Mouse (Mus musculus) kidney, embryonic 16.5 days (tissue): ENCODE results near the gene Map3k5. TPM values are rescaled to one million over a fixed set of nuclear protein-coding genes. Genes with fewer than 3 reads are reported as not detected.
A peak's percentile ranks its signal among the peaks of the same experiment; 100 is the strongest.
"Not testable (repeated sequence)": the region's sequence is repeated elsewhere in the genome, so short reads cannot be mapped to it uniquely, and the experiment has no call there.

Experiments
- ATAC-seq: fragments of 200-750 bp; cut with Nextera tagmentation; 2 replicates; pipeline ENCODE4 v1.8.0; 2017; ENCODE audit warnings: moderate TSS enrichment; ENCODE audit not compliant: low FRiP score, low TSS enrichment
- H3K27ac ChIP-seq: fragments of 300-500 bp; sonication (generic); 2 replicates; pipeline ENCODE4 v1.5.1; 2014; ENCODE audit warnings: low read length
- H3K27me3 ChIP-seq: fragments of 300-500 bp; sonication (generic); 2 replicates; pipeline ENCODE4 v1.6.1; 2014; ENCODE audit warnings: low read length, control low read depth, mixed read lengths; ENCODE audit not compliant: insufficient read depth
- H3K36me3 ChIP-seq: fragments of 300-500 bp; sonication (generic); 2 replicates; pipeline ENCODE4 v1.6.1; 2014; ENCODE audit warnings: low read length, control low read depth, mixed read lengths; ENCODE audit not compliant: insufficient read depth
- H3K4me1 ChIP-seq: fragments of 300-500 bp; sonication (generic); 2 replicates; pipeline ENCODE4 v1.6.1; 2014; ENCODE audit warnings: low read length, control low read depth, mixed read lengths; ENCODE audit not compliant: insufficient read depth
- H3K4me2 ChIP-seq: fragments of 300-500 bp; sonication (generic); replicated peaks from 2 replicates; pipeline ENCODE4 v1.6.1; 2014; ENCODE audit warnings: low read depth, low read length
- H3K4me3 ChIP-seq: fragments of 300-500 bp; sonication (generic); 2 replicates; pipeline ENCODE4 v1.5.1; 2014; ENCODE audit warnings: mild to moderate bottlenecking, low read length
- H3K9ac ChIP-seq: fragments of 300-500 bp; sonication (generic); replicated peaks from 2 replicates; pipeline ENCODE4 v1.6.1; 2014; ENCODE audit warnings: low read length
- H3K9me3 ChIP-seq: fragments of 300-500 bp; sonication (generic); 2 replicates; pipeline ENCODE4 v1.6.1; 2016; ENCODE audit warnings: low read length, control low read depth
- WGBS: fragments of 180-500 bp; shearing (Covaris S2); extraction: QIAGEN DNeasy Blood & Tissue Kit; methylation state at CpG from one replicate; pipeline ENCODE4 v1.1.7; 2014; 5-methylcytosine and 5-hydroxymethylcytosine counted together
- polyA plus RNA-seq: library from polyadenylated mRNA; unstranded; fragments of >200 nt; fragmentation: Nextera tagmentation; extraction: Ambion mirVana; gene quantifications from 2 replicates; pipeline ENCODE4 v1.2.1, GENCODE M21; 2015

Gene Map3k5
- polyA plus RNA-seq, 1 experiment from 2014 or later, result 2.4 TPM

DNA sequence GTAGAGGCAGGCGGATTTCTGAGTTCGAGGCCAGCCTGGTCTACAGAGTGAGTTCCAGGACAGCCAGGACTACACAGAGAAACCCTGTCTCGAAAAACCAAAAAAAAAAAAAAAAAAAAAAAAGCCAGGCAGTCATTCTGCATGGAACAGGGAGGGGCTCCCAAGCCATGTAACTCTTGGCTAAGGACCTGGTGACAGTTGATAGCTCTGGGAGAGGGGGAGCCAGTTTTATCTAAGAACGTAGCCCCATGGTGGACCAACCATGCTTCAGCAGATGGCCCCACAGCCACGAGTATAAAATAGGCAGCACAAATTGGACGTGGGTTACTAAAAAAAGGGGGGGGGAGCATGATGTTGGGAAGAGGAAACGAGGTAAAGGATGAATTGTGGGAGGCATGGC lies 37.2 kb downstream of the Map3k5 start:
- not testable (repeated sequence) for H3K4me1 ChIP-seq, H3K36me3 ChIP-seq, H3K27ac ChIP-seq, H3K27me3 ChIP-seq, H3K4me3 ChIP-seq, H3K9me3 ChIP-seq, H3K4me2 ChIP-seq, H3K9ac ChIP-seq, ATAC-seq
- 80% methylated on average over 5 of the region's 7 CpGs for WGBS

DNA sequence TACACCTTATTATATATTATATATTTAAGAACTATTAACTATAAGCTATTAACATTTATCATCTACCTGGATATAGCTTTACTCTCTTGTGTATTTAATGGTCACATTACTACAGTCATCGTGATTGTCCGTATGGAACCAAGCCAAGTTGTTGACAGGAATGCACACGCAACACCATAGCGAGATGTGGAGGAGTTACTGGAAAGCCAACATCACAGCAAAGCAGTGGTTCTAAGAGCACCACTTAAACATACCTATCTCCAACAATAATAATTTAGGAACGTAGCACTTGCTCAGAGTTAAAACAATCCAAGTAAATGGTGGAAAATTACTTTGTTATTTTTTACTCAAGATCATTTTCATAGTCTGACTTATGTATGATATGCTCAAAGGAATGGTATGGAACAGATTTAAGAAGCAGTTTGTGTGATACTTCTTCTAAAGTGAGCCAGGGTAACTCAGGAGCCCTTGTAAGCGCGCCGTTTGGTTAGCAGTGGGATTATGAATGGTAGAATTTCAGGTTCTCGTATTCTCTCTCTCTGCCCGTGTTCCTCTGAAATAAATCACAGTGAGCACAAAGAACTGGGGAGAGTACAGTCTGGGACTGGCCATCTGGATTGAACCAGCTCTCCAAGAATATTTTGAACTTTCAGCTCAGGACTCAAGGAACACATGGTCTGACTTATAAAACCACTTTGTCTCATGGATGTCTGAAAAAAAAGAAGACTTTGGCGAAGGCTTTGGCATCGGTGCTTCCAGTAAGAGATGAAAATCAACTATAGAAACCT lies 39.2 kb downstream of the Map3k5 start:
- no peak for ATAC-seq
- Histone ChIP-seq H3K4me3 (no peak overlapping the region), H3K36me3 (no peaks in the 10 kb centered on the region), H3K27me3 (no peaks in the 10 kb centered on the region), H3K27ac (no peak overlapping the region), H3K4me1 (0 out of 2 replicates have a peak, but pooled peaks cover 3% of the 10 kb centered on the region), H3K9ac (no peak overlapping the region), H3K9me3 (no peaks in the 10 kb centered on the region), H3K4me2 (no peak overlapping the region)
- 80% methylated on average over 12 of the region's 12 CpGs for WGBS

DNA sequence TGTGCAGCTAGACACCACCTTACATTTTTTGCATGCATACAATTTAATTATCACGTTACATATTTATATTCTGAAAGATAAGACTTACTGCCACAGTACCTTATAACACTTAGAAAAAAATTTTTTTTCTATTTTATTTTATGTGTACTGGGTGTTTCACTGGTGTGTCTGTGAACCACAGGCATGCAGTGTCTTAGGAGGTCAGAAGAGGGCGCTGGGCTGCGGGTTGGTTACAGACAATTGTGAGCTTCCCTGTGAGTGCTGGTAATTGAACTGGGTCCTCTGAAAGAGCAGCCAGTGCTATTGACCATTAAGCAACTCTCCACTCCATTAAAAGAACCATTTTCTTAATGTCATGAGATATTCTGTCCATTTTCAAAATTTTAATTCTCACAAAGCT lies 43.3 kb downstream of the Map3k5 start:
- Histone ChIP-seq H3K9ac (no peak overlapping the region), H3K9me3 (no peaks in the 10 kb centered on the region), H3K36me3 (no peaks in the 10 kb centered on the region), H3K4me3 (no peak overlapping the region), H3K4me2 (no peak overlapping the region), H3K27ac (no peak overlapping the region), H3K27me3 (no peaks in the 10 kb centered on the region), H3K4me1 (no peaks in the 10 kb centered on the region)
- ATAC-seq, result no peak
- WGBS, result 88% methylated on average over 3 of the region's 3 CpGs

DNA sequence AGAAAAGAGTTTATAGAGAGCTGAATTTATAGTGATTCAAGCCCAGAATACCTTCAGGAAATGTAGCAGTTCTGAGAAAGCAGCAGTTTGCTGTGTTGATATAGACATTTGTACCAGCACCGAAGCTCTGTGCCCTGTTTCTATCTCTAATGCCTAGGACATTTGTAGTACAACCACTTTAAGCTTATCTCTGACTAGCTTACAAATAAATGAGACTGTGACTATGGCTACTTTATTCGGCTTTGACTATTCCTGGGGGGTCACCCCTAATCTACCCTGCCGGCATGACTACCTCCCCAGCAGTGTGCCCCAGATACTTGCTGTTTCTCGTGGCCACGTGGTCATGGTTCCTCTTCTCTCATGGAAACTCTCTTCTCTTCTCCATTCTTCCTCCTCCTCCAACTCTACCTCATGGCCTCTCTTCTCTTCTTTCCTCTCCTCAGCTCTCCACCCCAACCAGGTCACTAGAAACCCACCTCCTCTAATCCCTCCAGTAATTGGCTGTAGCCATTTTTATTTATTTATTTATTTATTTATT lies 44.5 kb downstream of the Map3k5 start:
- no peaks in the 10 kb centered on the region for H3K27me3 ChIP-seq
- no peak for ATAC-seq
- no peak overlapping the region for H3K27ac ChIP-seq

DNA sequence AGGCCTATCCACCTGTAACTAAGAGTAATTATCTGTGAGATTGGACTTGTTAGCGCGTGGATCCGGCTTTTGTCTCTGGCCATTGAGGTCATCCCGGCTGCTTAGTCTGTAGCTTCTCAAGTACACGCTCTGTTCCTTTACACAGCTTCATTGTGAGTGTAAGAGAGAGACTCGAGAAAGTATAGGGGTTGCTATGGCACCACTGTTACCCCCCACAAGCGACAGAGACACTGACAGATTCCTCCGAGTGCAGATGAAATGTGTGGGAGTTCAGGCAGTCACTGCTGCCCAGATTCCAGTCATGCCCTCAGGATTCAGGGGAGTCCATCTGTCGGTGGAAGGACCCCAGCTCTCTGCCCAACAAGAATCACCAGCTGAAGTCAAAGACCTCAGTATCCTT lies 53.5 kb downstream of the Map3k5 start:
- Histone ChIP-seq H3K4me3 (no peak overlapping the region), H3K27ac (0 out of 2 replicates have a peak overlapping the region, but pooled peaks have one; percentile 10), H3K9ac (no peak overlapping the region), H3K9me3 (no peaks in the 10 kb centered on the region), H3K4me2 (no peak overlapping the region), H3K4me1 (peaks cover 16% of the 10 kb centered on the region), H3K27me3 (no peaks in the 10 kb centered on the region), H3K36me3 (no peaks in the 10 kb centered on the region)
- WGBS, result 74% methylated on average over 9 of the region's 9 CpGs
- ATAC-seq, result no peak

More for the DNA sequence above, 44.5 kb downstream of the Map3k5 start:
- H3K9ac ChIP-seq, result no peak overlapping the region
- 92% methylated on average over 5 of the region's 5 CpGs for WGBS
- H3K36me3 ChIP-seq, result no peaks in the 10 kb centered on the region
- no peaks in the 10 kb centered on the region for H3K9me3 ChIP-seq
- H3K4me1 ChIP-seq, result no peaks in the 10 kb centered on the region
- H3K4me3 ChIP-seq, result no peak overlapping the region
- no peak overlapping the region for H3K4me2 ChIP-seq

DNA sequence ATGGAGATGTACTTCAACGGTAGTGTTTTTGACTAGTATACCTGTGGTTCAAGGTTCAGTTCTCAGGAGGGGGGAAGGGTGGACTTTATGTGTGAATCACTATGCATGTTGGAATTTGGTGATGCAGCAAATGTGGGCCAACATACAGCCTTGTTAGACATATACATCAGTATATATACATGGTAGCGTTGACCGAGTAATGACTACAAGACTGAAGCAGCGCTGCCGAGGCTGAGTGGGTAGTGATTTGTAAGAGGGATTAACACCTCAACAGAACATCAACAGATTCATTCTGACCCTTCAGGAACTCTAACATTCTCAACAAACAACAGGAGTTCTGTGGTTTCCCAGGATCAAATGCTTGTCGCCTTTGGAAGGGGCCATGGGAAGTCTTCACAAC lies 55.7 kb downstream of the Map3k5 start:
- no peak overlapping the region for H3K4me3 ChIP-seq
- no peaks in the 10 kb centered on the region for H3K36me3 ChIP-seq
- no peaks in the 10 kb centered on the region for H3K9me3 ChIP-seq
- peaks cover 22% of the 10 kb centered on the region for H3K4me1 ChIP-seq
- no peak for ATAC-seq
- H3K27ac ChIP-seq, result no peak overlapping the region
- no peaks in the 10 kb centered on the region for H3K27me3 ChIP-seq
- no peak overlapping the region for H3K9ac ChIP-seq
- 94% methylated on average over 6 of the region's 6 CpGs for WGBS
- H3K4me2 ChIP-seq, result no peak overlapping the region

DNA sequence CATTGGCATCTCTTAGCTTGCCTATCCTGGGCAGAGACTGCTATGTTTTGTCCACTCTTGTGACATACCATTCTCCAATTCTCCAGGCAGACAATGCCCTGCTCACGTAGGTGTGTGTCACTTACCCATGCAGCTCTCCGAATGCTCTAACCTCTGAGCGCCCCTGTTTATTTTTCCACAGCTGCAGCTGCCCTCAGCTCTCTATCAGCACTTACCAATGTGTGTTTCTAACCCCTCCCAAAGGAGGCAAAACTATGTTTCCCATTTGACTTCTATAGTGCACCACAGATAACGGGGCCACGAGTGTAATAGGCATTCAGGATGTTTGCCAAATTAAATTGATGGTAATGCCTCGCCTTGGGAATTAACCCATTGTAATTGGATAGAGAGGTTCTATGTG lies 56.4 kb downstream of the Map3k5 start:
- 65% methylated on average over 6 of the region's 6 CpGs for WGBS
- ATAC-seq, result no peak
- Histone ChIP-seq H3K27ac (no peak overlapping the region; the same call in 1 of the 2 replicates), H3K9me3 (no peaks in the 10 kb centered on the region), H3K4me3 (no peak overlapping the region), H3K4me2 (no peak overlapping the region), H3K4me1 (peaks cover 28% of the 10 kb centered on the region), H3K9ac (no peak overlapping the region), H3K27me3 (no peaks in the 10 kb centered on the region), H3K36me3 (no peaks in the 10 kb centered on the region)

DNA sequence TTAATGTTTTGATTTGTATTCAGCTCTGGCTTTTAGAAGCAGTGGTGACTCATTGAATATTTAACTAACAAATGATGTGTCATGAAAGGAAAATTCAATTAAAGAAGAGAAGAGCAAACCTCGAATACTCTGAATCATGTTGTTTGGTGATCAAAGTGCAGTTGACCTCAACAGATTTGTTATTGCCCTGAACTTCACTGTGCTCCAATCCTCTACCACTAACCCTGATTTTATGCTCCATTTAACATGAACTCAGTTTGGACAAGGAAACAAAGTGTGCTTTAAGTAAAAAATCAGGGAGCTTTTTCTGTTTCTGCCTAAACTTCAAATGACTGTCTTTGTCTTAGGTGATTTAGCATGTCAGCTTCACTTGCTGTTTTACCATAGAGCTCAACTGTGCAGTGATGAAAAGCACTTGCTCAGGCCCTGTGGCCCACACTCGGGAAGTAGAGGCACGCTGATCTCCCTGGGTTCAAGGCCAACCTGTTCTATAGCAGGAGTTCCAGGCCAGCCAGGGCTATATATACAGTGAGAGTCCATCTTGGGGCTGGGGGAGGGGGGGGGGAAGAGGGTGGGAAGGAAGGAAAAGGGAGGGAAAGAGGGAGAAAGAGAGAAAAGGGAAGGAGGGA lies 57.1 kb downstream of the Map3k5 start:
- no peak overlapping the region for H3K4me3 ChIP-seq
- peaks cover 33% of the 10 kb centered on the region for H3K4me1 ChIP-seq
- no peaks in the 10 kb centered on the region for H3K9me3 ChIP-seq
- no peak overlapping the region for H3K4me2 ChIP-seq
- no peaks in the 10 kb centered on the region for H3K27me3 ChIP-seq
- H3K36me3 ChIP-seq, result no peaks in the 10 kb centered on the region
- WGBS, result 47% methylated on average over 3 of the region's 3 CpGs
- ATAC-seq, result no peak; the same call in 1 of the 2 replicates
- H3K27ac ChIP-seq, result peak overlapping the region; percentile 66; the same call in 1 of the 2 replicates
- H3K9ac ChIP-seq, result no peak overlapping the region

DNA sequence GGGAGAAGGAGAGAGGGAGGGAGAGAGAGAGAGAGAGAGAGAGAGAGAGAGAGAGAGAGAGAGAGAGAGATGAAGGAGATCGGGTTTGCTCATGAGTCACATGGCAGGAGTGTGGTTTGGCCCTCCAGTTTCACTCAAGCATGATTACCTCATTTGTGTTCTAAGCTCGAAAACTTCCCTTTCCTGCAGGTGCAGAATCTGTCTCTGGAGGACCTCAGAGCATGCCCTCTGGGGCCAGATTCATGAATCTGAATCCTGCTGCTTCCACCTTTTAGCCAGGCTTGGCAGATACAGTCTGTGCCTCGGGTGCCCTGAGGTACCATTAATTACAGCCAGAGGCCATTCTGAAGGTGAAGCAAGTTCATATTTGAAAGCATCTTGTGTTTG lies 57.6 kb downstream of the Map3k5 start:
- no peaks in the 10 kb centered on the region for H3K36me3 ChIP-seq

More for the DNA sequence above, 57.6 kb downstream of the Map3k5 start:
- ATAC-seq, result no peak
- no peak overlapping the region for H3K9ac ChIP-seq
- peaks cover 33% of the 10 kb centered on the region for H3K4me1 ChIP-seq
- H3K9me3 ChIP-seq, result no peaks in the 10 kb centered on the region
- no peak overlapping the region for H3K27ac ChIP-seq
- no peak overlapping the region for H3K4me2 ChIP-seq
- no peak overlapping the region for H3K4me3 ChIP-seq
- no peaks in the 10 kb centered on the region for H3K27me3 ChIP-seq
- 23% methylated on average over 3 of the region's 3 CpGs for WGBS
